Mouse (Mus musculus): Measurements from ENCODE around the gene Mog. TPM values are rescaled to one million over a fixed set of nuclear protein-coding genes. Genes with fewer than 3 reads are reported as not detected.
"Not testable (repeated sequence)": the region's sequence is repeated elsewhere in the genome, so short reads cannot be mapped to it uniquely, and the experiment has no call there.

The Mog gene
- total and polyA plus RNA-seq, 3 experiments: not detected

GRCm38 (mm10) chr17:37045611-37046311 is 22.6 kb upstream of the Mog start, which contains the start of gene Gabbr1:
TSS of gene Gabbr1 (plus strand) at chr17:37045966.
- DNase-seq: peak; percentile 90

GRCm38 (mm10) chr17:37044651-37045244 is 21.6 kb upstream of the Mog start:
- DNase-seq: no peak

GRCm38 (mm10) chr17:37039127-37039894 is 16.1 kb upstream of the Mog start:
- DNase-seq: no peak

- no peak for DNase-seq
Observed at GRCm38 (mm10) chr17:37029162-37029561, 6.0 kb upstream of the Mog start.

GRCm38 (mm10) chr17:37028683-37029120 is 5.5 kb upstream of the Mog start:
- DNase-seq: peak; percentile 90

GRCm38 (mm10) chr17:37028212-37028611 is 5.0 kb upstream of the Mog start:
- DNase-seq: no peak

GRCm38 (mm10) chr17:37027486-37027885 is 4.3 kb upstream of the Mog start:
- DNase-seq: no peak

GRCm38 (mm10) chr17:37026425-37026824 is 3.2 kb upstream of the Mog start:
- no peak for DNase-seq

GRCm38 (mm10) chr17:37019242-37019641 is 4.0 kb downstream of the Mog start:
- DNase-seq: not testable (repeated sequence)

GRCm38 (mm10) chr17:37018328-37018727 is 4.9 kb downstream of the Mog start:
- DNase-seq: no peak

GRCm38 (mm10) chr17:37016333-37016732 is 6.9 kb downstream of the Mog start:
- no peak for DNase-seq

GRCm38 (mm10) chr17:37012141-37012540 is 11.1 kb downstream of the Mog start:
- DNase-seq: no peak

- DNase-seq: no peak
Observed at GRCm38 (mm10) chr17:37011719-37012118, 11.5 kb downstream of the Mog start.

- DNase-seq: no peak
Observed at GRCm38 (mm10) chr17:37009460-37010042, 13.6 kb downstream of the Mog start.

- no peak for DNase-seq
Observed at GRCm38 (mm10) chr17:37008161-37008560, 15.0 kb downstream of the Mog start.

- no peak for DNase-seq
Observed at GRCm38 (mm10) chr17:37003366-37003765, 19.8 kb downstream of the Mog start.

GRCm38 (mm10) chr17:37002364-37003330 is 20.6 kb downstream of the Mog start:
- DNase-seq: peak; percentile 53

- no peak for DNase-seq
Observed at GRCm38 (mm10) chr17:37000863-37001262, 22.3 kb downstream of the Mog start, which contains the start of gene Zfp57. TSS of gene Zfp57 (plus strand) at chr17:37001163.

GRCm38 (mm10) chr17:36998477-36998876 is 24.7 kb downstream of the Mog start:
- DNase-seq: no peak

GRCm38 (mm10) chr17:36997033-36997735 is 26.0 kb downstream of the Mog start:
- peak; percentile 72 for DNase-seq

GRCm38 (mm10) chr17:36995448-36995847 is 27.8 kb downstream of the Mog start:
- no peak for DNase-seq

Data from adrenal gland, adult 2 months (tissue).